Mouse (Mus musculus): ENCODE data around the gene Fam107b. TPM values are rescaled to one million over a fixed set of nuclear protein-coding genes. Genes with fewer than 3 reads are reported as not detected.

Fam107b gene
- total RNA-seq, 1 experiment = 15.0 TPM

GRCm38 (mm10) chr2:3641001-3641770 is 70.9 kb downstream of the Fam107b start:
- TF ChIP-seq ZNF384 (IDR thresholded peaks at IDR 0.05; ENCODE audit: low read depth, low read length) = no peak
- TF ChIP-seq MAFK (IDR thresholded peaks at IDR 0.05; ENCODE audit: insufficient read depth, low read depth, low read length) = no peak
- TF ChIP-seq ZC3H11A (IDR thresholded peaks at IDR 0.05; ENCODE audit: borderline replicate concordance, low read depth, low read length) = no peak
- TF ChIP-seq HCFC1 (IDR thresholded peaks at IDR 0.05; ENCODE audit: borderline replicate concordance, insufficient read depth, low read length) = no peak
- no peak for TF ChIP-seq CHD2 (IDR thresholded peaks at IDR 0.05; ENCODE audit: low read depth, low read length)
- no peaks in the 10 kb centered on the region for H3K36me3 ChIP-seq (ENCODE audit: control insufficient read depth, insufficient read depth, low read length, poor library complexity, severe bottlenecking)
- H3K9ac ChIP-seq (ENCODE audit: insufficient read depth, low read depth, low read length, poor library complexity, severe bottlenecking) = no peak overlapping the region
- H3K9me3 ChIP-seq (ENCODE audit: control insufficient read depth, insufficient read depth, low read depth, low read length) = no peaks in the 10 kb centered on the region
- in situ Hi-C loops (cut with MboI; ENCODE audit: low sequenced_read_pairs in 2 of 2, unreplicated experiment in 2 of 2) = no loop called here
- no peak overlapping the region for H3K27ac ChIP-seq (ENCODE audit: insufficient read depth, low read depth, low read length, poor library complexity, severe bottlenecking)
- no peak for DNase-seq (ENCODE audit: low read depth, low spot score)
- H3K4me1 ChIP-seq (ENCODE audit: control insufficient read depth in 2 of 2, insufficient read depth in 2 of 2, low read length in 2 of 2, poor library complexity in 1 of 2) = no peaks in the 10 kb centered on the region
- no peak overlapping the region for H3K4me3 ChIP-seq (ENCODE audit: insufficient read depth in 1 of 2, low read depth in 1 of 2, low read length in 2 of 2, poor library complexity in 1 of 2, severe bottlenecking in 1 of 2)

GRCm38 (mm10) chr2:3642949-3643348 is 72.7 kb downstream of the Fam107b start:
- DNase-seq (ENCODE audit: low read depth, low spot score) = no peak
- Histone ChIP-seq H3K9me3 (ENCODE audit: control insufficient read depth, insufficient read depth, low read depth, low read length) (no peaks in the 10 kb centered on the region), H3K9ac (ENCODE audit: insufficient read depth, low read depth, low read length, poor library complexity, severe bottlenecking) (no peak overlapping the region), H3K4me1 (ENCODE audit: control insufficient read depth in 2 of 2, insufficient read depth in 2 of 2, low read length in 2 of 2, poor library complexity in 1 of 2) (no peaks in the 10 kb centered on the region), H3K4me3 (ENCODE audit: insufficient read depth in 1 of 2, low read depth in 1 of 2, low read length in 2 of 2, poor library complexity in 1 of 2, severe bottlenecking in 1 of 2) (no peak overlapping the region), H3K27ac (ENCODE audit: insufficient read depth, low read depth, low read length, poor library complexity, severe bottlenecking) (no peak overlapping the region), H3K36me3 (ENCODE audit: control insufficient read depth, insufficient read depth, low read length, poor library complexity, severe bottlenecking) (no peaks in the 10 kb centered on the region)
- in situ Hi-C loops (cut with MboI; ENCODE audit: low sequenced_read_pairs in 2 of 2, unreplicated experiment in 2 of 2) = no loop called here
- TF ChIP-seq HCFC1 (IDR thresholded peaks at IDR 0.05; ENCODE audit: borderline replicate concordance, insufficient read depth, low read length) (no peak), CHD2 (IDR thresholded peaks at IDR 0.05; ENCODE audit: low read depth, low read length) (no peak), ZNF384 (IDR thresholded peaks at IDR 0.05; ENCODE audit: low read depth, low read length) (no peak), ZC3H11A (IDR thresholded peaks at IDR 0.05; ENCODE audit: borderline replicate concordance, low read depth, low read length) (no peak), MAFK (IDR thresholded peaks at IDR 0.05; ENCODE audit: insufficient read depth, low read depth, low read length) (no peak)

- in situ Hi-C loops (cut with MboI; ENCODE audit: low sequenced_read_pairs in 2 of 2, unreplicated experiment in 2 of 2) = no loop called here
- H3K9ac ChIP-seq (ENCODE audit: insufficient read depth, low read depth, low read length, poor library complexity, severe bottlenecking) = no peak overlapping the region
- no peak overlapping the region for H3K27ac ChIP-seq (ENCODE audit: insufficient read depth, low read depth, low read length, poor library complexity, severe bottlenecking)
- TF ChIP-seq MAFK (IDR thresholded peaks at IDR 0.05; ENCODE audit: insufficient read depth, low read depth, low read length) = no peak
- TF ChIP-seq ZNF384 (IDR thresholded peaks at IDR 0.05; ENCODE audit: low read depth, low read length) = no peak
- TF ChIP-seq HCFC1 (IDR thresholded peaks at IDR 0.05; ENCODE audit: borderline replicate concordance, insufficient read depth, low read length) = no peak
- TF ChIP-seq ZC3H11A (IDR thresholded peaks at IDR 0.05; ENCODE audit: borderline replicate concordance, low read depth, low read length) = no peak
- no peak for TF ChIP-seq CHD2 (IDR thresholded peaks at IDR 0.05; ENCODE audit: low read depth, low read length)
- no peak overlapping the region for H3K4me3 ChIP-seq (ENCODE audit: insufficient read depth in 1 of 2, low read depth in 1 of 2, low read length in 2 of 2, poor library complexity in 1 of 2, severe bottlenecking in 1 of 2)
- H3K36me3 ChIP-seq (ENCODE audit: control insufficient read depth, insufficient read depth, low read length, poor library complexity, severe bottlenecking) = no peaks in the 10 kb centered on the region
- DNase-seq (ENCODE audit: low read depth, low spot score) = no peak
- no peaks in the 10 kb centered on the region for H3K9me3 ChIP-seq (ENCODE audit: control insufficient read depth, insufficient read depth, low read depth, low read length)
- H3K4me1 ChIP-seq (ENCODE audit: control insufficient read depth in 2 of 2, insufficient read depth in 2 of 2, low read length in 2 of 2, poor library complexity in 1 of 2) = no peaks in the 10 kb centered on the region
Observed at GRCm38 (mm10) chr2:3645741-3646140, 75.5 kb downstream of the Fam107b start.

- no peak overlapping the region for H3K4me3 ChIP-seq (ENCODE audit: insufficient read depth in 1 of 2, low read depth in 1 of 2, low read length in 2 of 2, poor library complexity in 1 of 2, severe bottlenecking in 1 of 2)
- H3K4me1 ChIP-seq (ENCODE audit: control insufficient read depth in 2 of 2, insufficient read depth in 2 of 2, low read length in 2 of 2, poor library complexity in 1 of 2) = no peaks in the 10 kb centered on the region
- no peaks in the 10 kb centered on the region for H3K9me3 ChIP-seq (ENCODE audit: control insufficient read depth, insufficient read depth, low read depth, low read length)
- H3K36me3 ChIP-seq (ENCODE audit: control insufficient read depth, insufficient read depth, low read length, poor library complexity, severe bottlenecking) = no peaks in the 10 kb centered on the region
- H3K9ac ChIP-seq (ENCODE audit: insufficient read depth, low read depth, low read length, poor library complexity, severe bottlenecking) = no peak overlapping the region
- H3K27ac ChIP-seq (ENCODE audit: insufficient read depth, low read depth, low read length, poor library complexity, severe bottlenecking) = no peak overlapping the region
- in situ Hi-C loops (cut with MboI; ENCODE audit: low sequenced_read_pairs in 2 of 2, unreplicated experiment in 2 of 2) = no loop called here
- TF ChIP-seq CHD2 (IDR thresholded peaks at IDR 0.05; ENCODE audit: low read depth, low read length) (no peak), HCFC1 (IDR thresholded peaks at IDR 0.05; ENCODE audit: borderline replicate concordance, insufficient read depth, low read length) (no peak), ZNF384 (IDR thresholded peaks at IDR 0.05; ENCODE audit: low read depth, low read length) (no peak), MAFK (IDR thresholded peaks at IDR 0.05; ENCODE audit: insufficient read depth, low read depth, low read length) (no peak), ZC3H11A (IDR thresholded peaks at IDR 0.05; ENCODE audit: borderline replicate concordance, low read depth, low read length) (no peak)
- no peak for DNase-seq (ENCODE audit: low read depth, low spot score)
Observed at GRCm38 (mm10) chr2:3649171-3649570, 78.9 kb downstream of the Fam107b start.
